Mouse (Mus musculus) lung, embryonic 16.5 days (tissue): ENCODE results near the gene Zp3r. TPM values are rescaled to one million over a fixed set of nuclear protein-coding genes. Genes with fewer than 3 reads are reported as not detected.

ENCODE experiments used
- ATAC-seq: fragments of 200-750 bp; cut with Nextera tagmentation; 2 replicates; pipeline ENCODE4 v1.8.0; 2017; ENCODE audit warnings: low read depth, mild to moderate bottlenecking, moderate library complexity
- H3K27ac ChIP-seq: fragments of 300-500 bp; sonication (generic); 2 replicates; pipeline ENCODE4 v1.5.1; 2014; ENCODE audit warnings: mild to moderate bottlenecking, control low read depth, low read length
- H3K27me3 ChIP-seq: fragments of 300-500 bp; sonication (generic); 2 replicates; pipeline ENCODE4 v1.6.1; 2014; ENCODE audit warnings: low read depth, low read length, mixed read lengths; ENCODE audit not compliant: control insufficient read depth, insufficient read depth
- H3K36me3 ChIP-seq: fragments of 300-500 bp; sonication (generic); 2 replicates; pipeline ENCODE4 v1.6.1; 2014; ENCODE audit warnings: low read length; ENCODE audit not compliant: control insufficient read depth, insufficient read depth
- H3K4me1 ChIP-seq: fragments of 300-500 bp; sonication (generic); replicated peaks from 2 replicates; pipeline ENCODE4 v1.6.1; 2014; ENCODE audit warnings: low read length, mixed read lengths; ENCODE audit not compliant: control insufficient read depth, insufficient read depth
- H3K4me2 ChIP-seq: fragments of 300-500 bp; sonication (generic); 2 replicates; pipeline ENCODE4 v1.6.1; 2014; ENCODE audit warnings: low read depth, low read length, control low read depth
- H3K4me3 ChIP-seq: fragments of 300-500 bp; sonication (generic); 2 replicates; pipeline ENCODE4 v1.5.1; 2014; ENCODE audit warnings: mild to moderate bottlenecking, low read length, control low read depth
- H3K9ac ChIP-seq: fragments of 300-500 bp; sonication (generic); 2 replicates; pipeline ENCODE4 v1.6.1; 2014; ENCODE audit warnings: low read length, control low read depth
- H3K9me3 ChIP-seq: fragments of 300-500 bp; sonication (generic); 2 replicates; pipeline ENCODE4 v1.6.1; 2016; ENCODE audit warnings: low read length; ENCODE audit not compliant: control insufficient read depth
- WGBS: fragments of 180-500 bp; shearing (Covaris S2); extraction: QIAGEN DNeasy Blood & Tissue Kit; methylation state at CpG from one replicate; pipeline ENCODE4 v1.1.7; 2014; 5-methylcytosine and 5-hydroxymethylcytosine counted together
- polyA plus RNA-seq: library from polyadenylated mRNA; unstranded; fragments of >200 nt; fragmentation: Nextera tagmentation; extraction: Ambion mirVana; gene quantifications from 2 replicates; pipeline ENCODE4 v1.2.1, GENCODE M21; 2015

The Zp3r gene
- polyA plus RNA-seq, 1 experiment from 2014 or later: not detected

DNA sequence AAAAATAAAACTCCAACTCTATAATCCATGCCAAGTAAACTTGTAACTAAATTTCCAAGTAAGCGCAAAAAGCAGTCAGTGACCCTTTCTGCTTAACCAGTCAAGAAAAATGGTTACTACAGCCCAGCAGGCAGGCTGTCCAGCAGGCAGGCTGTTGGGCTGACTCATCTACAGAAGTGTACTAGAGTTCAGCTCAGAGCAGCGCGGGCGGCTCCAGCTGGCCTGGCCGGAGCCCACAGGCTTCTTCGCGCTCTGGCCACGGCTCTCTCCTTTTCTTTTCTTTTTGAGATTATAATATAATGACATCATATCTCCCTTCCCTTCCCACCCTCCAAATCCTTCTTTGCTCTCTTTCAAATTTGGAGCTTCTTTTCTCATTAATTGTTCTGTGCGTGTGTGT, 40.8 kb downstream of the Zp3r start:
- no peak for ATAC-seq
- WGBS: 69% methylated on average over 9 of the region's 9 CpGs
- H3K9me3 ChIP-seq: no peaks in the 10 kb centered on the region

DNA sequence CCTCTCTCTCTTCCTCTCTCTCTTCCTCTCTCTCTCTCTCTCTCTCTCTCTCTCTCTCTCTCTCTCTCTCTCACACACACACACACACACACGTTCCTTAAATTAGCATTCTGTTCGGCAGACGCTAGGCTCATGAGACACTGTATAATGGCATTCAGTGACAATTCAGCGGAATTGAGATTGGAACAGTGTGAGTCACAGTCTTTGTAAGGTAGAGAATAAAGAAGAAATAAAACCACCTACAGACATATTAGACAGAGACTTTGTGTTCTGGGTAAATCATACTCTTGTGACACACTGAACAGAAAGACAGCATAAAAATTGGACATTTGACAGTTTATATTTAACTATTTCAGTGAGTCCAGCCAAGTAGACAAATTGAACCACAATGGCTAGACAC, 53.0 kb downstream of the Zp3r start:
- Histone ChIP-seq H3K27me3 (no peaks in the 10 kb centered on the region), H3K4me3 (no peak overlapping the region), H3K9me3 (no peaks in the 10 kb centered on the region), H3K27ac (no peak overlapping the region), H3K4me2 (no peak overlapping the region), H3K4me1 (no peaks in the 10 kb centered on the region), H3K36me3 (no peaks in the 10 kb centered on the region), H3K9ac (no peak overlapping the region)
- WGBS: 73% methylated on average over 4 of the region's 4 CpGs
- no peak for ATAC-seq

More for the DNA sequence above, 40.8 kb downstream of the Zp3r start:
- no peak overlapping the region for H3K9ac ChIP-seq
- H3K36me3 ChIP-seq: no peaks in the 10 kb centered on the region
- no peak overlapping the region for H3K4me2 ChIP-seq
- no peaks in the 10 kb centered on the region for H3K4me1 ChIP-seq
- H3K4me3 ChIP-seq: no peak overlapping the region
- H3K27ac ChIP-seq: no peak overlapping the region
- no peaks in the 10 kb centered on the region for H3K27me3 ChIP-seq

DNA sequence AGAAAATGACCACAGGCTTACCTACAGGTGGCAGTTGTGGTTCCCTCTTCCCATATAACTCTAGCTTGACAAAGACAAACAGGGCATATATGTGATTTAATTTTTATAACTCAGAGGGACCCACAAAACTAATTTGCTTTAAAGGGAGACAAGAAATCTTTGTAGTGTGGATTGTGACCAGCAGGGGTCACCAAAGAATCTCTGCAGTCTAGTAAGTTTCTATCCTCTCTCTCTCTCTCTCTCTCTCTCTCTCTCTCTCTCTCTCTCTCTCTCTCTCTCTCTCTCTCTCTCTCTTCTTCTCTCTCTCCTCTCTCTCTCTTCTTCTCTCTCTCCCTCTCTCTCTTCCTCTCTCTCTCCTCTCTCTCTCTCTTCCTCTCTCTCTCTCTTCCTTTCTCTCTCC, 53.5 kb downstream of the Zp3r start:
- no peak overlapping the region for H3K27ac ChIP-seq
- no peaks in the 10 kb centered on the region for H3K9me3 ChIP-seq
- no peak for ATAC-seq
- H3K27me3 ChIP-seq: no peaks in the 10 kb centered on the region
- H3K4me3 ChIP-seq: no peak overlapping the region
- H3K4me2 ChIP-seq: no peak overlapping the region
- no peaks in the 10 kb centered on the region for H3K4me1 ChIP-seq
- no peak overlapping the region for H3K9ac ChIP-seq
- no peaks in the 10 kb centered on the region for H3K36me3 ChIP-seq

DNA sequence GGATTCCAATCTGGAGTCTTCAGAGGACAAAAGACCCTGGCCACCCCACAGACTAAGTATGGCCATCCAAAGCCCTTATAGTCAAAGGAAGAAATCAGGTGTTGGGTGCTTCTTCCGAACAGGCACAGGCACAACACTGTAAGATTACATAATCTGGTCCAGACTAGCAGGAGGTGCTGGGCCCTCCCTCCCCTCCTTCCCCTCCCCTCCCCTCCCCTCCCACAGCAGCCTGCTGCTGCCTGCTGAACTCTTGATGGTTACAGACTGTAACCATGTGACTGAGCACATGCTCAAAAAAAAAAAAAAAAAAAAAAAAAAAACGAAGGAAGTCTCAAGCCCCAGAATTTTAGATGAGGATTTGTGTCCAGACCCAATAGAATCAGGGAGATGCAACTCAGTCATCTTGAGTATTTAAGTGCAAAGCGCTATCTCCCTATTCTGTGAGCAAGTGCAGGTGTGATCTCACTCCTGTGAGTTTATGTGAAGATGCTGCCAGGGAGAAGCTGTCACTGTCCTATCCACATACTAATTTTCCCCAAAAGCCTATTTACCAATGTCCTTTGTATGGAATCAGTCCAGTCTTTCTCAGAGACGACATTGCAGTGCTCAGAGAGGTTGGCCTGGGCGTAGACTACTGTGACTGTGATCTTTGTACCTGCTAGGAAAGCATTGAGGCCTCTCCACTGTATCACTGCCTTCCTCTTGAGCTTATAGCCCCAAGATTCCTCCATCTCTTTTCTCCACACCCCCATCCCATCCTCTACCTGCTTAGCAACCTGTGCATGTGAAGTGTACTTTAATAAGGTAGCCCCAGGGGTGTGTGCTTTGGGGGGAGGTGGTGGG, 77.8 kb downstream of the Zp3r start:
- no peak overlapping the region for H3K9ac ChIP-seq
- H3K27me3 ChIP-seq: no peaks in the 10 kb centered on the region
- 52% methylated on average over 5 of the region's 5 CpGs for WGBS
- no peak overlapping the region for H3K4me2 ChIP-seq
- no peak for ATAC-seq
- no peaks in the 10 kb centered on the region for H3K9me3 ChIP-seq
- H3K36me3 ChIP-seq: no peaks in the 10 kb centered on the region
- H3K4me3 ChIP-seq: no peak overlapping the region
- no peak overlapping the region for H3K27ac ChIP-seq
- H3K4me1 ChIP-seq: no peaks in the 10 kb centered on the region

DNA sequence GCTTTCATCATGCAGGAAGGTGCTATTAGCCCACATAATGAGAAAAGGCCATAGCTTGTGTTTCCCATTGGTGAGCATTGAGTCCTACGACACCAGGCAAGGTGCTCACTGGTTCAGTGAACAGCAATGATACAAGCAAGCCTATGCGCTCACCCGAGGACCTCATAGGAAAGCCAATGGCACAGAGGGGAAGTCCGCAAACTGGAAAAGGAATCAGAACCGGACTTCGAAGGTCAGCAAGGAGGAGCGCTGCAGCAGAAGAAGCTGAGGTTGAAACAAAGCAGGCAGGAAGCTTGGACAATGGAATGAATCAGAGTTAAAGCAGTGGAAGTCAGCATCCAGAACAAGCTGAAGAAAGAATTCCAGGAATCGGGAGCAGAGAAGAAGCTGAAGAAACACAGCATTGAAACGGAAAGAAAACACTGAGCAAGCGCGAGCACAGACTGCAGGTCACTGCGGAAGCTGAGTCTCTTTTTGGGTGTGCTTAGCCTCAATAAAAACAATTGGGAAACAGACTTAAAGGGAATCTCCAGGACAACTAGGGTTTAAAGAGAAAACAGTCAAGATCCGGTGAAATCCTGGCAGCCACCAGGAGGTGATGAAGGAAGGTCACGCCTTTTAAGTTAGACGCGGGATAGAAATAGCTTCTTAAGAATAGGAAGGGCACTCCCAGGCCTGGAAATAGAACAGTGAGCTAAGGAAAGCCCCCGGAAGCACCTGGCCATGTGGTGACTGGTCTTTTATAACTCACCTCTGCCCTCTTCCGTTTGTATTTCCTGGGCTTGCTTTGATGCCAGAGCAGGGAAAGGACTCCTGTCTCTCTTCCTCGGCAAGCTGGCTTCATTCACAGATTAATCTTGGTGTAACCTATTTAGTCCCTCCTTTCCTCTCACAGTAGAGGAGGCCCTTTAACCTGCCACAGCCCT, 78.9 kb downstream of the Zp3r start:
- H3K9ac ChIP-seq: no peak overlapping the region
- H3K4me3 ChIP-seq: no peak overlapping the region
- 53% methylated on average over 19 of the region's 19 CpGs for WGBS
- peak; percentile 34; the same call in 1 of the 2 replicates for ATAC-seq
- H3K36me3 ChIP-seq: no peaks in the 10 kb centered on the region
- H3K27ac ChIP-seq: no peak overlapping the region
- 0 out of 2 replicates have a peak overlapping the region, but pooled peaks have one; percentile 19 for H3K4me2 ChIP-seq
- no peaks in the 10 kb centered on the region for H3K27me3 ChIP-seq
- no peaks in the 10 kb centered on the region for H3K9me3 ChIP-seq
- no peaks in the 10 kb centered on the region for H3K4me1 ChIP-seq

DNA sequence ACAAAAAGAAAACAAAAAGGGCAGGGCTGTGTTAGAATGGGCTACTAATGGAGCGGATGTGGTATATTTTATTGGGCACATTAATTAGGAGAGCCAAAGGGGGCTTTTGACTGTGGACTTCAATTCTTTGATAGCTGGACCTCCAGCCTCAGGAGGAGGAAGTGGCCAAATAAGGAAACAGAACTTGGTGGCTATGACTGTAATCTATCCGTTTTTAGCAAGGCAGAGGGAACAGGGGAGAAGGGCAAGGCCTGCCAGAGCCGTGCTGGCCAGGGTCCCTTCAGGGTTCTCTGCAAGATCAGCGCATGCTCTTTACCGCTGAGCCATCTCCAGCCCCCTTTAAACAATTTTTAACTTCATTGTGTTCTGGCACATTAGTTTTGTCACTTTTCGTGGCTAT, 79.7 kb downstream of the Zp3r start:
- Histone ChIP-seq H3K27ac (no peak overlapping the region), H3K4me1 (no peaks in the 10 kb centered on the region), H3K4me2 (no peak overlapping the region), H3K4me3 (no peak overlapping the region), H3K27me3 (no peaks in the 10 kb centered on the region), H3K9ac (no peak overlapping the region), H3K9me3 (no peaks in the 10 kb centered on the region), H3K36me3 (no peaks in the 10 kb centered on the region)
- ATAC-seq: no peak
- WGBS: 69% methylated on average over 6 of the region's 6 CpGs

DNA sequence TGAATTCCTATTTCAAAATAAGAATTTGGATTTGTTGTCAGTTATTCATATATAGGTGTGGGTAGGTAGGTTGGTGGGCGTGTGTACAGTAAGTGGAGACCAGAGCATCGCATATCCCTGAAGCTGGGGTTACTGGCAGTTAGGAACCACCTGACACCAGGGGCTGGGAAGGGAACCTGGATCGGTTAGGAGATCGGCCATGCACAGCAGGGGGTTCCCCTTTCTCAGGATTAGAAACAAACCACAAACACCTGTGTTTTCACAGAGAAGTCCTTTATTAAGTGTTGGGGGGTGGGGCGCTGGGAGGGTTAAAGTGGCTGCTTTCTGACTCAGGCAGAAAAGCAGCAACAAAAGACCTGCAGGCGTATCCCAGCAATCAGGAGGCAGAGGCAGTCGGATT, 80.3 kb downstream of the Zp3r start:
- no peak overlapping the region for H3K27ac ChIP-seq
- no peaks in the 10 kb centered on the region for H3K4me1 ChIP-seq
- no peaks in the 10 kb centered on the region for H3K9me3 ChIP-seq
- ATAC-seq: no peak
- H3K4me3 ChIP-seq: no peak overlapping the region
- H3K27me3 ChIP-seq: no peaks in the 10 kb centered on the region
- WGBS: 58% methylated on average over 7 of the region's 7 CpGs
- no peak overlapping the region for H3K9ac ChIP-seq
- no peak overlapping the region for H3K4me2 ChIP-seq
- no peaks in the 10 kb centered on the region for H3K36me3 ChIP-seq

DNA sequence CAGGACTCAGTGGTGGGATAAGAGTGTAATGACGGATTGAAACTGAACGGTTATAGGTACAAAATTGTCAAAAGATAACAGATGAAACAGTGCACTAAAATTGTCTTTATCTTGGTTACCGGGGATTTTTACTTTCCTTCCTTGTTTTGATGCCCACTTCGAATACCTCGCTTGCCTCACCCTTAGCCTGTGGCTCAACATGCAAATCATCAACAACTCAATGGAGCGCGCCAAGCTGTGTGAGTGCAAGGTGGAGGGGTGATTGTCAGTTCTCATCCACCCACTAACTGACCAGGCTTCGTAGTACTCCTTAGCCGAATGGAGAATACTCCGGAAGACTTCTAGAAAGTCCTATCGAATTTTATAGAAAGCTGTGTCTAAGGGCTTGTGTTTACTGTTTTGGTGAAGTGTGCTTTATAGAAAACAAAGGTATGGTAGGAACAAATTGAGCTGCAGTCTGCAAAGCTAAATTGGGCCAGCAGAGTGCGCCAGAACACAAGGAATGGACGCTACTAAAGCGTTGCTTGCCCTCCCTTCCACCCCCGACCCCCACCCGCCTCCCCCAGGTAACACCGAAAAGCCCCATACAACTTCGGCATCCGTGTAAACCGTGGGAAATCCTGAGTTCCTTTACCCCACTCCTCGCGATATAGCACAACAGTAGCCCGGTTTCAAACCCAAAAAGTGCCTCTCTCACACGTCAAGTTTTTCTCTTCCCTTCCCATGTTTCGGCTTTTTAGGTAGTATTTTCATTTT, 81.6 kb downstream of the Zp3r start:
- Histone ChIP-seq H3K9me3 (no peaks in the 10 kb centered on the region), H3K9ac (peak overlapping the region; percentile 42), H3K4me3 (peak overlapping the region; percentile 42), H3K27me3 (no peaks in the 10 kb centered on the region), H3K27ac (no peak overlapping the region), H3K36me3 (no peaks in the 10 kb centered on the region), H3K4me1 (no peaks in the 10 kb centered on the region), H3K4me2 (peak overlapping the region; percentile 67)
- 23% methylated on average over 25 of the region's 25 CpGs for WGBS
- peak; percentile 43; the same call in 1 of the 2 replicates for ATAC-seq
